Mouse (Mus musculus): ENCODE data around the gene Ing5. TPM values are rescaled to one million over a fixed set of nuclear protein-coding genes. Genes with fewer than 3 reads are reported as not detected.
A peak's percentile ranks its signal among the peaks of the same experiment; 100 is the strongest.
"Not testable (repeated sequence)": the region's sequence is repeated elsewhere in the genome, so short reads cannot be mapped to it uniquely, and the experiment has no call there.

Gene Ing5
- 15.9 TPM in 2 replicates for polyA plus RNA-seq (2015; fragmentation: Nextera tagmentation; extraction: Ambion mirVana)

- peaks cover 30% of the 10 kb centered on the region for H3K4me1 ChIP-seq (ENCODE audit: control insufficient read depth, insufficient read depth, low read length)
- H3K4me2 ChIP-seq (ENCODE audit: low read depth, low read length): peak within 1 kb of the TSS; percentile 93
- under 1% methylated on average over 88 of the region's 94 CpGs for WGBS
- H3K4me3 ChIP-seq (ENCODE audit: low read length): peak within 1 kb of the TSS; percentile 83
- peak; percentile 93 for ATAC-seq
- peak within 1 kb of the TSS; percentile 95 for H3K9ac ChIP-seq (ENCODE audit: low read depth, low read length)
- H3K36me3 ChIP-seq (ENCODE audit: control insufficient read depth, insufficient read depth, low read length): peaks cover 10% of the 10 kb centered on the region; the same call in 1 of the 2 replicates
- no peaks in the 10 kb centered on the region for H3K9me3 ChIP-seq (ENCODE audit: control insufficient read depth, low read length)
- peak within 1 kb of the TSS; percentile 98 for H3K27ac ChIP-seq (ENCODE audit: low read length)
- no peaks in the 10 kb centered on the region for H3K27me3 ChIP-seq (replicated peaks; ENCODE audit: control insufficient read depth, insufficient read depth, low read length)
These were observed at the start of gene Ing5 for GRCm38 (mm10) chr1:93803556-93804507. TSS of gene Ing5 (plus strand) at chr1:93803965.

GRCm38 (mm10) chr1:93754573-93755290 is 49.0 kb upstream of the Ing5 start, which contains the start of gene Thap4:
TSS of gene Thap4 (minus strand) at chr1:93754864.
- Histone ChIP-seq H3K4me2 (ENCODE audit: low read depth, low read length) (peak within 1 kb of the TSS; percentile 80), H3K27me3 (replicated peaks; ENCODE audit: control insufficient read depth, insufficient read depth, low read length) (no peaks in the 10 kb centered on the region), H3K9ac (ENCODE audit: low read depth, low read length) (peak within 1 kb of the TSS; percentile 89), H3K36me3 (ENCODE audit: control insufficient read depth, insufficient read depth, low read length) (peaks cover 6% of the 10 kb centered on the region; the same call in 1 of the 2 replicates), H3K9me3 (ENCODE audit: control insufficient read depth, low read length) (no peaks in the 10 kb centered on the region), H3K4me3 (ENCODE audit: low read length) (peak within 1 kb of the TSS; percentile 95), H3K4me1 (ENCODE audit: control insufficient read depth, insufficient read depth, low read length) (peaks cover 22% of the 10 kb centered on the region), H3K27ac (ENCODE audit: low read length) (peak within 1 kb of the TSS; percentile 85)
- ATAC-seq: peak; percentile 93
- WGBS: under 1% methylated on average over 110 of the region's 121 CpGs

- peaks cover 22% of the 10 kb centered on the region for H3K4me1 ChIP-seq (ENCODE audit: control insufficient read depth, insufficient read depth, low read length)
- peak overlapping the region; percentile 85 for H3K27ac ChIP-seq (ENCODE audit: low read length)
- H3K4me2 ChIP-seq (ENCODE audit: low read depth, low read length): peak overlapping the region; percentile 80
- WGBS: 0% methylated on average over 13 of the region's 13 CpGs
- H3K9me3 ChIP-seq (ENCODE audit: control insufficient read depth, low read length): no peaks in the 10 kb centered on the region
- H3K36me3 ChIP-seq (ENCODE audit: control insufficient read depth, insufficient read depth, low read length): peaks cover under 1% of the 10 kb centered on the region; the same call in 1 of the 2 replicates
- no peak for ATAC-seq
- H3K27me3 ChIP-seq (replicated peaks; ENCODE audit: control insufficient read depth, insufficient read depth, low read length): no peaks in the 10 kb centered on the region
- peak overlapping the region; percentile 95 for H3K4me3 ChIP-seq (ENCODE audit: low read length)
- peak overlapping the region; percentile 89 for H3K9ac ChIP-seq (ENCODE audit: low read depth, low read length)
These were observed 48.5 kb upstream of the Ing5 start for GRCm38 (mm10) chr1:93755291-93755610.

GRCm38 (mm10) chr1:93755618-93756017 is 48.1 kb upstream of the Ing5 start:
- WGBS: 22% methylated on average over 7 of the region's 7 CpGs
- Histone ChIP-seq H3K9me3 (ENCODE audit: control insufficient read depth, low read length) (no peaks in the 10 kb centered on the region), H3K27ac (ENCODE audit: low read length) (no peak overlapping the region), H3K9ac (ENCODE audit: low read depth, low read length) (no peak overlapping the region), H3K36me3 (ENCODE audit: control insufficient read depth, insufficient read depth, low read length) (no peaks in the 10 kb centered on the region), H3K4me2 (ENCODE audit: low read depth, low read length) (peak overlapping the region; percentile 80), H3K4me1 (ENCODE audit: control insufficient read depth, insufficient read depth, low read length) (peaks cover 22% of the 10 kb centered on the region), H3K27me3 (replicated peaks; ENCODE audit: control insufficient read depth, insufficient read depth, low read length) (no peaks in the 10 kb centered on the region), H3K4me3 (ENCODE audit: low read length) (peak overlapping the region; percentile 95)
- no peak for ATAC-seq

- Histone ChIP-seq H3K4me2 (ENCODE audit: low read depth, low read length) (no peak overlapping the region), H3K36me3 (ENCODE audit: control insufficient read depth, insufficient read depth, low read length) (no peaks in the 10 kb centered on the region), H3K9ac (ENCODE audit: low read depth, low read length) (no peak overlapping the region), H3K9me3 (ENCODE audit: control insufficient read depth, low read length) (no peaks in the 10 kb centered on the region), H3K27ac (ENCODE audit: low read length) (no peak overlapping the region), H3K4me1 (ENCODE audit: control insufficient read depth, insufficient read depth, low read length) (peaks cover 22% of the 10 kb centered on the region), H3K27me3 (replicated peaks; ENCODE audit: control insufficient read depth, insufficient read depth, low read length) (no peaks in the 10 kb centered on the region), H3K4me3 (ENCODE audit: low read length) (no peak overlapping the region)
- no peak for ATAC-seq
These were observed 47.6 kb upstream of the Ing5 start for GRCm38 (mm10) chr1:93756154-93756553.

GRCm38 (mm10) chr1:93760076-93760475 is 43.7 kb upstream of the Ing5 start:
- Histone ChIP-seq H3K36me3 (ENCODE audit: control insufficient read depth, insufficient read depth, low read length) (no peaks in the 10 kb centered on the region), H3K27ac (ENCODE audit: low read length) (no peak overlapping the region), H3K9me3 (ENCODE audit: control insufficient read depth, low read length) (no peaks in the 10 kb centered on the region), H3K4me1 (ENCODE audit: control insufficient read depth, insufficient read depth, low read length) (peaks cover 17% of the 10 kb centered on the region), H3K4me2 (ENCODE audit: low read depth, low read length) (no peak overlapping the region), H3K27me3 (replicated peaks; ENCODE audit: control insufficient read depth, insufficient read depth, low read length) (no peaks in the 10 kb centered on the region), H3K4me3 (ENCODE audit: low read length) (no peak overlapping the region), H3K9ac (ENCODE audit: low read depth, low read length) (no peak overlapping the region)
- ATAC-seq: no peak
- 93% methylated on average over 1 of the region's 1 CpGs for WGBS

- not testable (repeated sequence) for H3K27me3 ChIP-seq (replicated peaks; ENCODE audit: control insufficient read depth, insufficient read depth, low read length); H3K9ac ChIP-seq (ENCODE audit: low read depth, low read length); H3K9me3 ChIP-seq (ENCODE audit: control insufficient read depth, low read length); H3K27ac ChIP-seq (ENCODE audit: low read length); H3K4me1 ChIP-seq (ENCODE audit: control insufficient read depth, insufficient read depth, low read length); H3K4me3 ChIP-seq (ENCODE audit: low read length); H3K4me2 ChIP-seq (ENCODE audit: low read depth, low read length); H3K36me3 ChIP-seq (ENCODE audit: control insufficient read depth, insufficient read depth, low read length)
- WGBS: 75% methylated on average over 3 of the region's 3 CpGs
- peak; percentile 36; the same call in 1 of the 2 replicates for ATAC-seq
These were observed 40.2 kb upstream of the Ing5 start for GRCm38 (mm10) chr1:93763531-93763930.

GRCm38 (mm10) chr1:93764871-93765591 is 38.7 kb upstream of the Ing5 start:
- Histone ChIP-seq H3K27ac (ENCODE audit: low read length) (no peak overlapping the region), H3K4me2 (ENCODE audit: low read depth, low read length) (no peak overlapping the region), H3K9ac (ENCODE audit: low read depth, low read length) (no peak overlapping the region), H3K27me3 (replicated peaks; ENCODE audit: control insufficient read depth, insufficient read depth, low read length) (no peaks in the 10 kb centered on the region), H3K4me3 (ENCODE audit: low read length) (no peak overlapping the region), H3K9me3 (ENCODE audit: control insufficient read depth, low read length) (no peaks in the 10 kb centered on the region), H3K4me1 (ENCODE audit: control insufficient read depth, insufficient read depth, low read length) (no peaks in the 10 kb centered on the region), H3K36me3 (ENCODE audit: control insufficient read depth, insufficient read depth, low read length) (0 out of 2 replicates have a peak, but pooled peaks cover 8% of the 10 kb centered on the region)
- WGBS: 90% methylated on average over 9 of the region's 9 CpGs
- ATAC-seq: no peak

GRCm38 (mm10) chr1:93767600-93767999 is 36.2 kb upstream of the Ing5 start:
- Histone ChIP-seq H3K4me2 (ENCODE audit: low read depth, low read length) (no peak overlapping the region), H3K27ac (ENCODE audit: low read length) (no peak overlapping the region), H3K36me3 (ENCODE audit: control insufficient read depth, insufficient read depth, low read length) (0 out of 2 replicates have a peak, but pooled peaks cover 12% of the 10 kb centered on the region), H3K4me3 (ENCODE audit: low read length) (no peak overlapping the region), H3K4me1 (ENCODE audit: control insufficient read depth, insufficient read depth, low read length) (no peaks in the 10 kb centered on the region), H3K9ac (ENCODE audit: low read depth, low read length) (no peak overlapping the region), H3K9me3 (ENCODE audit: control insufficient read depth, low read length) (no peaks in the 10 kb centered on the region), H3K27me3 (replicated peaks; ENCODE audit: control insufficient read depth, insufficient read depth, low read length) (no peaks in the 10 kb centered on the region)
- WGBS: 94% methylated on average over 6 of the region's 6 CpGs
- ATAC-seq: no peak

Measured in intestine, embryonic 16.5 days (tissue).